Mouse (Mus musculus): ENCODE measurements at regions not wholly inside any gene's neighbourhood (a gene's known extent, or its start where the extent isn't known, plus 50 kb on each side); places are given as distances from the start of the nearest gene placed in this dataset.

DNA sequence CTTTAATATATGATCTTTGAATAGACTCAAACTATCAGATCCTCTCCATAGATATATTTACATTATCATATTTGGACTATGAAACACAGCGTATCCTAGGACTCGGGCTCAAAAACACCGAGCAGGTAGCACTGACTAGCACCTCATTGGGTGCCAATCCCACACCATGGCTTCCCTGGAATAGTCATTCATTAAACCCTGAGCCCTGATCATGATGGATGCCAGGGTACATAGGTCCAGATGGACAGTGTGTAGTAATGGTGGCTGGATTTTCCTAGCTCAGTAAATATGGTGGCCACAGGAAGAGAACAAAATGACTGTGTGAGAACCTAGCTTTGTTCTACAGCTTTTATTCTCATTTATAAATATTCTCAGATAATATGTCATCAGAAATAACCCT is 390.1 kb upstream of the Nr2f2 start:
- TF ChIP-seq CTCF (conservative IDR thresholded peaks at IDR 0.05; ENCODE audit: insufficient read depth, insufficient read length, low read depth, low read length), result no peak

GRCm38 (mm10) chr7:70754826-70755225 is 388.3 kb upstream of the Nr2f2 start:
- H3K4me1 ChIP-seq (ENCODE audit: control insufficient read depth, insufficient read depth, low read length), result no peaks in the 10 kb centered on the region
- no peaks in the 10 kb centered on the region for H3K27me3 ChIP-seq (replicated peaks; ENCODE audit: control insufficient read depth, insufficient read depth, low read length)
- H3K36me3 ChIP-seq (ENCODE audit: control insufficient read depth, insufficient read depth, low read length), result no peaks in the 10 kb centered on the region
- WGBS, result 73% methylated on average over 1 of the region's 1 CpGs
- no peak for DNase-seq
- no peak overlapping the region for H3K27ac ChIP-seq (ENCODE audit: insufficient read depth, low read depth, low read length)
- no peak for TF ChIP-seq POLR2A (IDR thresholded peaks at IDR 0.05; ENCODE audit: low read depth, low read length)
- TF ChIP-seq CTCF (conservative IDR thresholded peaks at IDR 0.05; ENCODE audit: insufficient read depth, insufficient read length, low read depth, low read length), result no peak
- no peak overlapping the region for H3K4me3 ChIP-seq (ENCODE audit: insufficient read depth, low read depth, low read length)

More for the DNA sequence above, 390.1 kb upstream of the Nr2f2 start:
- Histone ChIP-seq H3K4me3 (ENCODE audit: insufficient read depth, low read depth, low read length) (no peak overlapping the region), H3K27ac (ENCODE audit: insufficient read depth, low read depth, low read length) (no peak overlapping the region), H3K36me3 (ENCODE audit: control insufficient read depth, insufficient read depth, low read length) (no peaks in the 10 kb centered on the region), H3K27me3 (replicated peaks; ENCODE audit: control insufficient read depth, insufficient read depth, low read length) (no peaks in the 10 kb centered on the region), H3K4me1 (ENCODE audit: control insufficient read depth, insufficient read depth, low read length) (no peaks in the 10 kb centered on the region)
- WGBS, result 80% methylated on average over 3 of the region's 3 CpGs
- DNase-seq, result peak; percentile 79

- Histone ChIP-seq H3K4me3 (ENCODE audit: insufficient read depth, low read depth, low read length) (no peak overlapping the region), H3K27me3 (replicated peaks; ENCODE audit: control insufficient read depth, insufficient read depth, low read length) (no peaks in the 10 kb centered on the region), H3K27ac (ENCODE audit: insufficient read depth, low read depth, low read length) (no peak overlapping the region), H3K36me3 (ENCODE audit: control insufficient read depth, insufficient read depth, low read length) (no peaks in the 10 kb centered on the region), H3K4me1 (ENCODE audit: control insufficient read depth, insufficient read depth, low read length) (no peaks in the 10 kb centered on the region)
- no peak for DNase-seq
- TF ChIP-seq CTCF (conservative IDR thresholded peaks at IDR 0.05; ENCODE audit: insufficient read depth, insufficient read length, low read depth, low read length) (no peak), POLR2A (IDR thresholded peaks at IDR 0.05; ENCODE audit: low read depth, low read length) (no peak)
- 97% methylated on average over 12 of the region's 12 CpGs for WGBS
Observed at GRCm38 (mm10) chr7:70752802-70753218, 386.3 kb upstream of the Nr2f2 start.

- 47% methylated on average over 3 of the region's 3 CpGs for WGBS
Observed at GRCm38 (mm10) chr7:70748884-70749283, 382.3 kb upstream of the Nr2f2 start.

GRCm38 (mm10) chr7:70748345-70748744 is 381.8 kb upstream of the Nr2f2 start:
- no peaks in the 10 kb centered on the region for H3K36me3 ChIP-seq (ENCODE audit: control insufficient read depth, insufficient read depth, low read length)
- no peak overlapping the region for H3K4me3 ChIP-seq (ENCODE audit: insufficient read depth, low read depth, low read length)
- no peak overlapping the region for H3K27ac ChIP-seq (ENCODE audit: insufficient read depth, low read depth, low read length)
- no peak for TF ChIP-seq POLR2A (IDR thresholded peaks at IDR 0.05; ENCODE audit: low read depth, low read length)
- TF ChIP-seq CTCF (conservative IDR thresholded peaks at IDR 0.05; ENCODE audit: insufficient read depth, insufficient read length, low read depth, low read length), result no peak
- WGBS, result 65% methylated on average over 8 of the region's 8 CpGs
- H3K27me3 ChIP-seq (replicated peaks; ENCODE audit: control insufficient read depth, insufficient read depth, low read length), result no peaks in the 10 kb centered on the region; the same call in 1 of the 2 replicates
- no peak for DNase-seq
- no peaks in the 10 kb centered on the region for H3K4me1 ChIP-seq (ENCODE audit: control insufficient read depth, insufficient read depth, low read length)

More at GRCm38 (mm10) chr7:70748884-70749283, 382.3 kb upstream of the Nr2f2 start:
- Histone ChIP-seq H3K4me3 (ENCODE audit: insufficient read depth, low read depth, low read length) (no peak overlapping the region), H3K36me3 (ENCODE audit: control insufficient read depth, insufficient read depth, low read length) (no peaks in the 10 kb centered on the region), H3K27me3 (replicated peaks; ENCODE audit: control insufficient read depth, insufficient read depth, low read length) (no peaks in the 10 kb centered on the region; the same call in 1 of the 2 replicates), H3K27ac (ENCODE audit: insufficient read depth, low read depth, low read length) (no peak overlapping the region), H3K4me1 (ENCODE audit: control insufficient read depth, insufficient read depth, low read length) (no peaks in the 10 kb centered on the region)
- TF ChIP-seq POLR2A (IDR thresholded peaks at IDR 0.05; ENCODE audit: low read depth, low read length), result no peak
- TF ChIP-seq CTCF (conservative IDR thresholded peaks at IDR 0.05; ENCODE audit: insufficient read depth, insufficient read length, low read depth, low read length), result no peak
- no peak for DNase-seq

- H3K27ac ChIP-seq (ENCODE audit: insufficient read depth, low read depth, low read length), result no peak overlapping the region
- H3K27me3 ChIP-seq (replicated peaks; ENCODE audit: control insufficient read depth, insufficient read depth, low read length), result no peaks in the 10 kb centered on the region; the same call in 1 of the 2 replicates
- no peak for TF ChIP-seq CTCF (conservative IDR thresholded peaks at IDR 0.05; ENCODE audit: insufficient read depth, insufficient read length, low read depth, low read length)
- no peak for TF ChIP-seq POLR2A (IDR thresholded peaks at IDR 0.05; ENCODE audit: low read depth, low read length)
- WGBS, result 58% methylated on average over 18 of the region's 18 CpGs
- no peaks in the 10 kb centered on the region for H3K4me1 ChIP-seq (ENCODE audit: control insufficient read depth, insufficient read depth, low read length)
- H3K36me3 ChIP-seq (ENCODE audit: control insufficient read depth, insufficient read depth, low read length), result no peaks in the 10 kb centered on the region
- no peak for DNase-seq
- no peak overlapping the region for H3K4me3 ChIP-seq (ENCODE audit: insufficient read depth, low read depth, low read length)
Observed at GRCm38 (mm10) chr7:70744296-70744695, 377.8 kb upstream of the Nr2f2 start.

DNA sequence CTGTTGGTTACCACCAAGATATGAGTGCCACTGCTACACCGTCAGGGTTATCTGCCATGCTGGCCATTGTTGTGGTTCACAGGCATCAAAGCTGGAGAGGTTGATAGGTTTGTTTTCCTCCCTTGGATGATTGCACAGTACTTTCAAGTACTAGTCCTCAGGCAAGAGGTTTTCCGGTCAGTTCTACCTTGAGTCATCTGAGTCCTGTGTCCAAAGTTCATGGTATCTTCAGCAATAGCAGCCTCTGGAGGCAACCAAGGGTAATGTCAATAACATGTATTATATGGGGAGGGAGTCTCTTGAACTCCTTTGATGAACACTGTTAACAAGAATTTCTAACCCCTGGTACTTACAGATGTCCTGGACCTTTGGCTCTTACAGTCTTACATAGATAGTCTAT is 369.1 kb upstream of the Nr2f2 start:
- Histone ChIP-seq H3K36me3 (ENCODE audit: control insufficient read depth, insufficient read depth, low read length) (no peaks in the 10 kb centered on the region), H3K4me3 (ENCODE audit: insufficient read depth, low read depth, low read length) (no peak overlapping the region), H3K27me3 (replicated peaks; ENCODE audit: control insufficient read depth, insufficient read depth, low read length) (no peaks in the 10 kb centered on the region), H3K27ac (ENCODE audit: insufficient read depth, low read depth, low read length) (no peak overlapping the region), H3K4me1 (ENCODE audit: control insufficient read depth, insufficient read depth, low read length) (no peaks in the 10 kb centered on the region)
- WGBS, result 77% methylated on average over 2 of the region's 2 CpGs
- 0 out of 2 replicates have a peak, but pooled peaks have one; percentile 9 for TF ChIP-seq CTCF (conservative IDR thresholded peaks at IDR 0.05; ENCODE audit: insufficient read depth, insufficient read length, low read depth, low read length)
- TF ChIP-seq POLR2A (IDR thresholded peaks at IDR 0.05; ENCODE audit: low read depth, low read length), result no peak
- peak; percentile 29 for DNase-seq

Data from kidney, adult 2 months (tissue).